Mouse (Mus musculus) myocyte (in vitro differentiated cells): ENCODE results near the gene Nptxr.

ENCODE experiments used
- POLR2A ChIP-seq: IDR thresholded peaks from one replicate; pipeline ENCODE4 v1.6.1; 2011; ENCODE audit warnings: low read depth, mild to moderate bottlenecking, control low read depth, moderate library complexity; ENCODE audit not compliant: insufficient read length
- POLR2AphosphoS2 ChIP-seq: IDR thresholded peaks from one replicate; pipeline ENCODE4 v1.6.1; 2011; ENCODE audit warnings: low read depth, control low read depth; ENCODE audit not compliant: insufficient read length

GRCm38 (mm10) chr15:79826221-79826935 is 21.8 kb upstream of the Nptxr start:
- TF ChIP-seq POLR2A (no peak), POLR2AphosphoS2 (peak; percentile 16)
